Comparison of ENCODE assay signal across 20 mouse cellular contexts in the genomic region with DNA sequence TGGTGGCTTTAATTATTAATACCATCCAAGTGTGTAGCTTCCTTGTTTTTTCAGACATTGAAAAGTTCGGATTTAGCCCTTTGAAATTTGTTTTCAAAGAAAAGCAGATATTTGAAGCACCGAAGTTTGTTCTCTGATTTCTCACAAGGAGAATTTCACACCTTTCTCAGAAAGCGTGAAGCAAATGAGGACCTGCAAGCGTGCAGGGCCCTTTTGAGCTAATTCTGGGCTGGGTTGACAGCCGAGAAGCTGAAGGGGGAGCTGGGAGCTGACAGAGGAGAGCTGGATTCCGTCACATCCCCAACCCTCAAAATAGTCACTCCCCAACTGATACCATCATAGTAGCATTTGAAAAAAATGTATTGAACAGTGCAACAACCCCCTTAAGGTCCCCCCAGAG. TPM values are rescaled to one million over a fixed set of nuclear protein-coding genes. Genes with fewer than 3 reads are reported as not detected.
"Had no signal": no experiment of that assay in that cellular context is flagged by ENCODE, and none has a peak within 500 bp of the region (broad histone marks: within the 10 kb centered on the region; RNA-seq: fewer than 3 reads in every experiment).

No protein-coding gene starts in this region.

- ATAC-seq: midbrain, embryonic 13.5 days; midbrain, embryonic 16.5 days had no signal

- DNase-seq: lung, adult 18-20 months; lung, embryonic 14.5 days; lung, postnatal 10 days; lung, postnatal 4 days; retina, postnatal 1 day; right cerebral cortex, adult 18-20 months; right cerebral cortex, postnatal 4 days; spleen, adult 18-20 months; thymus, adult 18-20 months; thymus, postnatal 14 days; thymus, postnatal 36 days had no signal

- H3K4me1 ChIP-seq: midbrain, embryonic 10.5 days; midbrain, embryonic 13.5 days; neural tube, embryonic 13.5 days; neural tube, embryonic 15.5 days had no signal

- H3K4me2 ChIP-seq: lung, embryonic 14.5 days; midbrain, embryonic 13.5 days; neural tube, embryonic 13.5 days; neural tube, embryonic 15.5 days had no signal

- H3K36me3 ChIP-seq: midbrain, embryonic 13.5 days; neural tube, embryonic 13.5 days; neural tube, embryonic 15.5 days had no signal

- H3K9me3 ChIP-seq: midbrain, embryonic 13.5 days; neural tube, embryonic 13.5 days; neural tube, embryonic 15.5 days had no signal

- H3K4me3 ChIP-seq: midbrain, embryonic 10.5 days; midbrain, embryonic 13.5 days; myocyte; neural tube, embryonic 13.5 days; neural tube, embryonic 15.5 days had no signal

- H3K27ac ChIP-seq: liver, embryonic 14.5 days; midbrain, embryonic 10.5 days; midbrain, embryonic 13.5 days; neural tube, embryonic 13.5 days; neural tube, embryonic 15.5 days had no signal

- H3K9ac ChIP-seq: liver, embryonic 14.5 days; lung, embryonic 14.5 days; midbrain, embryonic 13.5 days; neural tube, embryonic 13.5 days; neural tube, embryonic 15.5 days had no signal

- H3K27me3 ChIP-seq: midbrain, embryonic 13.5 days; neural tube, embryonic 13.5 days; neural tube, embryonic 15.5 days had no signal

RNA-seq across cellular contexts. Expression of a gene that starts 34.8 kb away (rescaled TPM):
- polyA plus RNA-seq: liver, embryonic 16.5 days; myocyte; small intestine, adult 2 months had no signal
